Mouse (Mus musculus) kidney, postnatal 0 days (tissue): ENCODE measurements at regions not wholly inside any gene's neighbourhood (a gene's known extent, or its start where the extent isn't known, plus 50 kb on each side); places are given as distances from the start of the nearest gene placed in this dataset.

Source experiments
- ATAC-seq: fragments of 200-750 bp; cut with Nextera tagmentation; replicated peaks from 2 replicates; pipeline ENCODE4 v1.8.0; 2017; ENCODE audit warnings: low read depth, moderate number of reproducible peaks, moderate TSS enrichment, moderate library complexity; ENCODE audit not compliant: low FRiP score
- DNase-seq: peaks from one replicate; pipeline ENCODE4 v3.0.0-alpha.2; 2016; ENCODE audit warnings: low spot score
- H3K27ac ChIP-seq: fragments of 300-500 bp; sonication (generic); 2 replicates; pipeline ENCODE4 v1.5.1; 2014; ENCODE audit warnings: mild to moderate bottlenecking
- H3K27me3 ChIP-seq: fragments of 300-500 bp; sonication (generic); 2 replicates; pipeline ENCODE4 v1.6.1; 2014; ENCODE audit warnings: low read length, mixed read lengths; ENCODE audit not compliant: insufficient read depth
- H3K36me3 ChIP-seq: fragments of 300-500 bp; sonication (generic); 2 replicates; pipeline ENCODE4 v1.6.1; 2014; ENCODE audit warnings: low read length, mixed read lengths; ENCODE audit not compliant: insufficient read depth
- H3K4me1 ChIP-seq: fragments of 300-500 bp; sonication (generic); replicated peaks from 2 replicates; pipeline ENCODE4 v1.6.1; 2014; ENCODE audit warnings: antibody characterized with exemption, low read length, mixed read lengths; ENCODE audit not compliant: insufficient read depth
- H3K4me2 ChIP-seq: fragments of 300-500 bp; sonication (generic); 2 replicates; pipeline ENCODE4 v1.6.1; 2014; ENCODE audit warnings: mild to moderate bottlenecking, low read length, moderate library complexity, mixed read lengths
- H3K4me3 ChIP-seq: fragments of 300-500 bp; sonication (generic); replicated peaks from 2 replicates; pipeline ENCODE4 v1.5.1; 2014; ENCODE audit warnings: low read depth, low read length
- H3K9ac ChIP-seq: fragments of 300-500 bp; sonication (generic); 2 replicates; pipeline ENCODE4 v1.6.1; 2014; ENCODE audit warnings: low read depth, low read length
- H3K9me3 ChIP-seq: fragments of 300-500 bp; sonication (generic); replicated peaks from 2 replicates; pipeline ENCODE4 v1.6.1; 2016; ENCODE audit warnings: low read length, inconsistent platforms, mixed read lengths
- CTCF ChIP-seq: IDR thresholded peaks from 2 replicates; pipeline ENCODE4 v1.5.1; 2016; ENCODE audit warnings: antibody characterized with exemption, low read depth, mild to moderate bottlenecking, moderate library complexity
- WGBS: fragments of 180-500 bp; shearing (Covaris S2); extraction: QIAGEN DNeasy Blood & Tissue Kit; methylation state at CpG from one replicate; pipeline ENCODE4 v1.1.7; 2014; 5-methylcytosine and 5-hydroxymethylcytosine counted together

DNA sequence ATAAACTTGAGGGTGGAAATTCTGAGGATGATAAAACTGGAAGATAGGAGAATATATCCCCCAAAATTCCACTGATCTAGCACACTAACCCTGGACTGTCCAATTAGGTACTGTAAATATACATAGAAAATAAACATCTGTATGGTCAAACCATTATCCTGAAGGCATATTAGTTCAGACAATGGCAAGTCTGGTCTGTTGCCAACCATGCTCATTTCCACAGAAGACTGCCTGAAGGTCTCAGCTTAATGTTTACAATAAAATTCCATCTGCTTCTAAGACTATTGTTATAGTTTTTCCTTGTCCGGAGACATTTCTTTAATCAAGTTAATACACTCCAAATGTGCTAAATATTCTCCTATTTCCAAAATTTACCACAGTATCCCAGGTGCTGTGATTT is 441.2 kb downstream of the Sorl1 start:
- H3K27me3 ChIP-seq, result no peaks in the 10 kb centered on the region
- 66% methylated on average over 1 of the region's 1 CpGs for WGBS
- no peaks in the 10 kb centered on the region for H3K9me3 ChIP-seq
- no peak overlapping the region for H3K9ac ChIP-seq
- ATAC-seq, result no peak
- no peak for TF ChIP-seq CTCF
- H3K4me3 ChIP-seq, result no peak overlapping the region
- H3K4me2 ChIP-seq, result no peak overlapping the region
- H3K4me1 ChIP-seq, result no peaks in the 10 kb centered on the region
- H3K36me3 ChIP-seq, result no peaks in the 10 kb centered on the region
- no peak for DNase-seq
- H3K27ac ChIP-seq, result no peak overlapping the region

DNA sequence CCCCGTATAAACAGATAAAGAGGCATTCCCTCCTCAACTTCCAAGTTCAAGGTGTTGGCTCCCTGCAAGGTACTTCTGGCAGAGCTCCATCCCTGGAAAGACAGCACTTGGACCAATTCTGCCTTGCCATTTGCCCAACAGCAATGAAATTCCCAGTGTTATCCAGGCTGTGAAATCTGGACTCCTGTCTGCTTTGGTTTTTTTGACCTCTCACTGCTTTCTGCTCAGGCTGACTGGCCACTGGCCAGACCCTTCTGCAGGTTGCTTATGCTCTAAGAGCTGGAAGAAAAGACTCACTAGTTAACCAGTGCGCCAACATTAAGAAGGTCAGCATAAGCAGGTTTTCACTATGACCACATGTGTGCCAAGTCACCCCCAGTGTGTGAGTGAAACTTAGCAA is 448.4 kb downstream of the Sorl1 start:
- ATAC-seq, result no peak
- Histone ChIP-seq H3K4me3 (no peak overlapping the region), H3K27me3 (no peaks in the 10 kb centered on the region), H3K4me1 (no peaks in the 10 kb centered on the region), H3K36me3 (no peaks in the 10 kb centered on the region), H3K9ac (no peak overlapping the region), H3K9me3 (no peaks in the 10 kb centered on the region), H3K4me2 (no peak overlapping the region), H3K27ac (no peak overlapping the region)
- DNase-seq, result no peak
- TF ChIP-seq CTCF, result no peak
- WGBS, result 84% methylated on average over 2 of the region's 2 CpGs

GRCm38 (mm10) chr9:41672958-41673357 is 451.1 kb downstream of the Sorl1 start:
- DNase-seq (no peak), ATAC-seq (no peak)
- 66% methylated on average over 2 of the region's 2 CpGs for WGBS
- H3K36me3 ChIP-seq, result no peaks in the 10 kb centered on the region
- no peak overlapping the region for H3K27ac ChIP-seq
- no peaks in the 10 kb centered on the region for H3K4me1 ChIP-seq
- no peak overlapping the region for H3K4me3 ChIP-seq
- H3K9me3 ChIP-seq, result no peaks in the 10 kb centered on the region
- H3K9ac ChIP-seq, result no peak overlapping the region
- no peak for TF ChIP-seq CTCF
- H3K27me3 ChIP-seq, result no peaks in the 10 kb centered on the region
- no peak overlapping the region for H3K4me2 ChIP-seq

DNA sequence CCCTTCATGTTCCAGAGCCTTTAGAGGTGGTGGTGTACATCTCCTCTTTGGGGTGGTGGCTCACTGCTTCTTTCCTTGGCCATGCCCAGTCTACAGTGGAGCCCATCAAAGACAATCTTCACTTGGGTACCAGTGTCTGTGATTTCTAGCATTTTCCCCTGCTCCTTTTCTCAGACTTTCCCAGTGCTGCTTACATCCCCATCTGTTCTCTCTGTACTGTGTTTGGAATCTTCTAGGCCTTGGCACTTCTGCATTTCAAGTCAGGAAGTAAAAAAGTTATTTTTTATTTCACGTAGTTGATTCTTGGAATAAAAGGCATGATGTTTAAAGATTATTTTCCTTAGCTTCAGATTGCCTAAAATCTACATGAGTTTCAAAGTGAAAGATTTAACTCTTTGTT is 455.4 kb downstream of the Sorl1 start:
- TF ChIP-seq CTCF, result no peak
- DNase-seq (no peak), ATAC-seq (no peak)
- no peaks in the 10 kb centered on the region for H3K27me3 ChIP-seq
- H3K9me3 ChIP-seq, result no peaks in the 10 kb centered on the region
- no peak overlapping the region for H3K9ac ChIP-seq
- H3K4me3 ChIP-seq, result no peak overlapping the region
- no peak overlapping the region for H3K27ac ChIP-seq
- H3K4me1 ChIP-seq, result no peaks in the 10 kb centered on the region
- WGBS, result 67% methylated on average over 1 of the region's 1 CpGs
- H3K4me2 ChIP-seq, result no peak overlapping the region
- no peaks in the 10 kb centered on the region for H3K36me3 ChIP-seq

DNA sequence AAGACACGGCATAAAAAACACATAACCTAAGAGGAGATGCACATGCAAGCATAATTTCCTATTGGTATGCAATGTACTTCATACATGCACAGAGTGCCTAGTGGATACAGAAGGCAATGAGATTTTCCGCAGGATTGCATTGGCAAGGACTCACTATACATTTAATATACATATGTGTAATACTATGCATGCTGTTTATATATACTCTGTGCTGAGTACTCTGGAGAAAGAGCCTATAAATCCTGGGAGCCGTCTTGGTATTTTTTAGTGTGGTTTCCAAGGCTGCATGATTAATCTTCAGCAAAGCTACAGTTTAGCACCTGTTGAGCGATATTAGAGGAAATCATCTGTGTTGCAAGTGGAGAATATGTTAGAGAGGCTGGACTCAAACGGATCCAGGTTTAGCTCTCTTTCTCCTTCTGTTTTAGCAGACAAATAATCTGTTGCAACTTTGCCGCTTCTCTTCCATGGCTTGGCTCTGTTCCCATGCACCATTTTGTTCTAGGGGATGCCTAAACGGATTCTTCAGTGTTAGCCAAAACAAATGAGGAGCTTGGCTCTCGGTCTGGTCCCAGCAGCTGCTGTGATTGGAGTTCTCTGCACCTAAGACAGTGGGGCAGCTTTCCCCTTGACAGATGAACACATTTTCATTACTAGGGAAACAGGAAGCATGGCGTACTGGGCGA is 459.0 kb downstream of the Sorl1 start:
- ATAC-seq, result no peak
- Histone ChIP-seq H3K27ac (no peak overlapping the region), H3K9me3 (no peaks in the 10 kb centered on the region), H3K4me2 (no peak overlapping the region), H3K4me1 (no peaks in the 10 kb centered on the region), H3K36me3 (no peaks in the 10 kb centered on the region), H3K4me3 (no peak overlapping the region), H3K9ac (no peak overlapping the region), H3K27me3 (no peaks in the 10 kb centered on the region)
- TF ChIP-seq CTCF, result no peak
- DNase-seq, result peak; percentile 55
- 63% methylated on average over 10 of the region's 10 CpGs for WGBS

- H3K9me3 ChIP-seq, result no peaks in the 10 kb centered on the region
- 93% methylated on average over 5 of the region's 5 CpGs for WGBS
These were observed 463.5 kb downstream of the Sorl1 start for GRCm38 (mm10) chr9:41660576-41660975.

GRCm38 (mm10) chr9:41660011-41660410 is 464.1 kb downstream of the Sorl1 start:
- no peak for TF ChIP-seq CTCF
- ATAC-seq (no peak), DNase-seq (peak; percentile 1)
- no peak overlapping the region for H3K4me2 ChIP-seq
- no peaks in the 10 kb centered on the region for H3K36me3 ChIP-seq
- H3K4me3 ChIP-seq, result no peak overlapping the region
- no peaks in the 10 kb centered on the region for H3K4me1 ChIP-seq
- no peak overlapping the region for H3K9ac ChIP-seq
- no peaks in the 10 kb centered on the region for H3K27me3 ChIP-seq
- H3K9me3 ChIP-seq, result no peaks in the 10 kb centered on the region
- WGBS, result 66% methylated on average over 5 of the region's 5 CpGs
- H3K27ac ChIP-seq, result no peak overlapping the region

More at GRCm38 (mm10) chr9:41660576-41660975, 463.5 kb downstream of the Sorl1 start:
- no peak for DNase-seq
- H3K27ac ChIP-seq, result no peak overlapping the region
- H3K4me3 ChIP-seq, result no peak overlapping the region
- TF ChIP-seq CTCF, result no peak
- H3K27me3 ChIP-seq, result no peaks in the 10 kb centered on the region
- no peak overlapping the region for H3K9ac ChIP-seq
- H3K4me1 ChIP-seq, result no peaks in the 10 kb centered on the region
- no peaks in the 10 kb centered on the region for H3K36me3 ChIP-seq
- ATAC-seq, result no peak
- no peak overlapping the region for H3K4me2 ChIP-seq
